Mouse (Mus musculus) cerebellum, adult 9-11 months (tissue): Measurements from ENCODE around the gene Olig2.

Experiments used
- DNase-seq: peaks from one replicate; pipeline ENCODE4 v3.0.0; 2022

Gene Olig2

GRCm38 (mm10) chr16:91225233-91226037, at the start of gene Olig2:
Olig2 (plus strand) TSS chr16:91225457.
- no peak for DNase-seq

GRCm38 (mm10) chr16:91175892-91176291, 49.4 kb upstream of the Olig2 start:
- no peak for DNase-seq

GRCm38 (mm10) chr16:91187046-91187445, 38.2 kb upstream of the Olig2 start:
- no peak for DNase-seq

GRCm38 (mm10) chr16:91187662-91188061, 37.6 kb upstream of the Olig2 start:
- no peak for DNase-seq

GRCm38 (mm10) chr16:91188304-91188703, 37.0 kb upstream of the Olig2 start:
- DNase-seq = no peak

GRCm38 (mm10) chr16:91191233-91191632, 34.0 kb upstream of the Olig2 start:
- DNase-seq = no peak

- DNase-seq = no peak
Observed at GRCm38 (mm10) chr16:91191663-91192237, 33.5 kb upstream of the Olig2 start.

GRCm38 (mm10) chr16:91192672-91193354, 32.4 kb upstream of the Olig2 start:
- no peak for DNase-seq

- DNase-seq = no peak
Observed at GRCm38 (mm10) chr16:91199815-91200214, 25.4 kb upstream of the Olig2 start.

- DNase-seq = no peak
Observed at GRCm38 (mm10) chr16:91202989-91203388, 22.3 kb upstream of the Olig2 start.

GRCm38 (mm10) chr16:91206371-91206770, 18.9 kb upstream of the Olig2 start:
- no peak for DNase-seq

- DNase-seq = no peak
Observed at GRCm38 (mm10) chr16:91217077-91217476, 8.2 kb upstream of the Olig2 start.

- DNase-seq = no peak
Observed at GRCm38 (mm10) chr16:91217948-91218347, 7.3 kb upstream of the Olig2 start.

- no peak for DNase-seq
Observed at GRCm38 (mm10) chr16:91219246-91219645, 6.0 kb upstream of the Olig2 start.

GRCm38 (mm10) chr16:91222171-91222642, 3.0 kb upstream of the Olig2 start:
- DNase-seq = no peak

- no peak for DNase-seq
Observed at GRCm38 (mm10) chr16:91222643-91223271, 2.5 kb upstream of the Olig2 start.

- no peak for DNase-seq
Observed at GRCm38 (mm10) chr16:91223327-91224067, 1.8 kb upstream of the Olig2 start.

- DNase-seq = no peak
Observed at GRCm38 (mm10) chr16:91224068-91224402, 1.2 kb upstream of the Olig2 start.

GRCm38 (mm10) chr16:91224481-91225232, 600 bp upstream of the Olig2 start:
- DNase-seq = no peak

GRCm38 (mm10) chr16:91226038-91226882, 1.0 kb downstream of the Olig2 start:
- no peak for DNase-seq
